Mouse (Mus musculus) bone marrow, adult 2 months (tissue): Measurements from ENCODE around the gene Ttc23.

Experiments used
- CTCF ChIP-seq: fragments of 200-500 bp; IDR thresholded peaks from 2 replicates; pipeline ENCODE4 v1.5.1; 2011; ENCODE audit warnings: low read length, control low read depth; ENCODE audit not compliant: control insufficient read depth, insufficient read depth
- POLR2A ChIP-seq: fragments of 200-500 bp; IDR thresholded peaks from 2 replicates; pipeline ENCODE4 v1.6.1; 2011; ENCODE audit warnings: low read depth, mild to moderate bottlenecking, control low read depth, low read length, borderline replicate concordance; ENCODE audit not compliant: control insufficient read depth

DNA sequence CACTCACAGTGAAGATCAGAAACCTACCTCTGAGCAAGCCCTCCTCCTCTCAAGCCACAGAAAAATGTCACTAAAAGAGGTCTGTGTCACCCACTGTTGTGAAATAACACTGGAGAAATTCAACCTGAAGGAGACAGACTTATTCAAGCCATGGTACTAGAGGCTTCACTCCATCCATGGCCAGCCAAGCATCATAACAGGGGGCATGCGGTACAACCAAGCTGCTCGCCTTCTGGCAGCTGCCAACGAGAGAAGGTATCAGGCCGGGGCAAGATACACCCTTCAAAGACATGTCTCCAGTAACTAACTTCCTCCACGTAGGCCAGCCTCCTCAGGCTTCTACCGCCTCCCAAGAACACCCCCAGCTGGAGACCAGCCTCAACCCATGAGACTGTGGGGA lies 42.1 kb upstream of the Ttc23 start:
- no peak for TF ChIP-seq CTCF
- TF ChIP-seq POLR2A: no peak
